Mouse (Mus musculus) forelimb bud, embryonic 11.5 days (tissue): Measurements from ENCODE around the gene Tmem201.
A peak's percentile ranks its signal among the peaks of the same experiment; 100 is the strongest.

Experiments
- DNase-seq: peaks from one replicate; pipeline ENCODE4 v3.0.0-alpha.2; 2012; ENCODE audit warnings: low read depth, low spot score

Tmem201 gene

GRCm38 (mm10) chr4:149749003-149749662 is 11.3 kb upstream of the Tmem201 start:
- no peak for DNase-seq

GRCm38 (mm10) chr4:149744119-149744518 is 6.3 kb upstream of the Tmem201 start:
- DNase-seq: no peak

GRCm38 (mm10) chr4:149742011-149742530 is 4.2 kb upstream of the Tmem201 start:
- no peak for DNase-seq

- DNase-seq: no peak
Measured at GRCm38 (mm10) chr4:149740301-149740700, 2.5 kb upstream of the Tmem201 start.

- DNase-seq: no peak
Measured at GRCm38 (mm10) chr4:149739478-149739877, 1.6 kb upstream of the Tmem201 start.

- DNase-seq: no peak
Measured at GRCm38 (mm10) chr4:149736581-149736980, 1.3 kb downstream of the Tmem201 start.

- DNase-seq: no peak
Measured at GRCm38 (mm10) chr4:149735624-149736250, 2.1 kb downstream of the Tmem201 start.

- DNase-seq: no peak
Measured at GRCm38 (mm10) chr4:149734730-149735475, 2.9 kb downstream of the Tmem201 start.

GRCm38 (mm10) chr4:149734246-149734645 is 3.6 kb downstream of the Tmem201 start:
- no peak for DNase-seq

- no peak for DNase-seq
Measured at GRCm38 (mm10) chr4:149733748-149734147, 4.1 kb downstream of the Tmem201 start.

GRCm38 (mm10) chr4:149732800-149733199 is 5.0 kb downstream of the Tmem201 start:
- no peak for DNase-seq

GRCm38 (mm10) chr4:149732313-149732712 is 5.5 kb downstream of the Tmem201 start:
- DNase-seq: no peak

- no peak for DNase-seq
Measured at GRCm38 (mm10) chr4:149730827-149731226, 7.0 kb downstream of the Tmem201 start.

GRCm38 (mm10) chr4:149728810-149729209 is 9.0 kb downstream of the Tmem201 start:
- DNase-seq: no peak

- DNase-seq: no peak
Measured at GRCm38 (mm10) chr4:149727636-149728035, 10.2 kb downstream of the Tmem201 start.

GRCm38 (mm10) chr4:149725661-149726350 is 12.0 kb downstream of the Tmem201 start:
- DNase-seq: peak; percentile 35

GRCm38 (mm10) chr4:149724916-149725470 is 12.9 kb downstream of the Tmem201 start:
- no peak for DNase-seq

- DNase-seq: peak; percentile 37
Measured at GRCm38 (mm10) chr4:149723855-149724731, 13.8 kb downstream of the Tmem201 start.

- DNase-seq: no peak
Measured at GRCm38 (mm10) chr4:149723021-149723390, 14.8 kb downstream of the Tmem201 start.
